Mouse (Mus musculus) B cell, adult 67 days (primary cell): ENCODE data around the gene Ccdc87. TPM values are rescaled to one million over a fixed set of nuclear protein-coding genes. Genes with fewer than 3 reads are reported as not detected.

ENCODE experiments used
- total RNA-seq, 2 experiments: library from RNA; stranded (reverse); gene quantifications; 4 replicates each; pipeline ENCODE4 v1.2.4; 2023

The Ccdc87 gene
- not detected for total RNA-seq

GRCm38 (mm10) chr19:4839149-4839548 lies at the start of gene Ccdc87, which contains the start of gene Ccs:
Gene Ccdc87, plus strand, starts transcription at chr19:4839366.
Gene Ccs, minus strand, starts transcription at chr19:4839332.

GRCm38 (mm10) chr19:4793831-4794422 lies 45.2 kb upstream of the Ccdc87 start, which contains the start of gene Rbm4:
Gene Rbm4, minus strand, starts transcription at chr19:4793901.

GRCm38 (mm10) chr19:4811063-4811908 lies 27.9 kb upstream of the Ccdc87 start, which contains the start of the genes Gm21992 and Rbm14:
Gene Gm21992, minus strand, starts transcription at chr19:4811612.
Gene Rbm14, minus strand, starts transcription at chr19:4811634.

GRCm38 (mm10) chr19:4854552-4855469 lies 15.6 kb downstream of the Ccdc87 start, which contains the start of gene Ctsf:
Gene Ctsf, plus strand, starts transcription at chr19:4855130.

GRCm38 (mm10) chr19:4877785-4878184 lies 38.6 kb downstream of the Ccdc87 start, which contains the start of gene Actn3:
Gene Actn3, minus strand, starts transcription at chr19:4877909.

GRCm38 (mm10) chr19:4878405-4879323 lies 39.5 kb downstream of the Ccdc87 start, which contains the start of gene Zdhhc24:
Gene Zdhhc24, plus strand, starts transcription at chr19:4878668.

Other genes starting within 250 kb of the Ccdc87 start
- under 1 TPM; 0.17 to 0.30 TPM for gene Lrfn4, start 223.7 kb upstream of the Ccdc87 start, total RNA-seq
- 10 to 100 TPM; 53.8 to 58.0 TPM for gene Rce1, start 213.7 kb upstream of the Ccdc87 start, total RNA-seq
- not detected for gene Gm960, start 140.7 kb upstream of the Ccdc87 start, total RNA-seq
- not detected for gene Sptbn2, start 128.2 kb upstream of the Ccdc87 start, total RNA-seq
- gene Rbm4b, start 82.9 kb upstream of the Ccdc87 start, total RNA-seq: 10 to 100 TPM; 27.3 to 27.7 TPM
- gene Rbm4, start 45.5 kb upstream of the Ccdc87 start, total RNA-seq: 10 to 100 TPM; 69.7 to 74.8 TPM
- gene Gm21992, start 27.8 kb upstream of the Ccdc87 start, total RNA-seq: 10 to 100 TPM; 36.7 to 45.2 TPM
- gene Rbm14, start 27.7 kb upstream of the Ccdc87 start, total RNA-seq: 10 to 100 TPM; 63.8 to 98.1 TPM
- 10 to 100 TPM; 23.0 to 24.4 TPM for gene Ccs, start within 50 bp of the Ccdc87 start, total RNA-seq
- under 1 TPM in 1 of 2 experiments, not detected in 1; 0.87 TPM for gene Ctsf, start 15.8 kb downstream of the Ccdc87 start, total RNA-seq
- gene Actn3, start 38.5 kb downstream of the Ccdc87 start, total RNA-seq: not detected
- gene Zdhhc24, start 39.3 kb downstream of the Ccdc87 start, total RNA-seq: 1 to 10 TPM; 7.9 to 9.3 TPM
- 1 to 10 TPM; 4.1 to 4.3 TPM for gene Bbs1, start 67.3 kb downstream of the Ccdc87 start, total RNA-seq
- 10 to 100 TPM; 78.9 to 86.2 TPM for gene Dpp3, start 88.9 kb downstream of the Ccdc87 start, total RNA-seq
- gene Peli3, start 103.8 kb downstream of the Ccdc87 start, total RNA-seq: 1 to 10 TPM; 1.7 to 4.2 TPM
- 10 to 100 TPM; 22.0 to 39.4 TPM for gene Mrpl11, start 122.8 kb downstream of the Ccdc87 start, total RNA-seq
- not detected for gene Npas4, start 150.9 kb downstream of the Ccdc87 start, total RNA-seq
- 1 to 10 TPM; 5.6 to 9.4 TPM for gene Slc29a2, start 184.5 kb downstream of the Ccdc87 start, total RNA-seq
- gene B4gat1, start 199.5 kb downstream of the Ccdc87 start, total RNA-seq: 1 to 10 TPM; 4.8 TPM
- gene AC124502.3, start 199.5 kb downstream of the Ccdc87 start, total RNA-seq: 1 to 10 TPM; 1.2 to 2.8 TPM
- gene Brms1, start 202.0 kb downstream of the Ccdc87 start, total RNA-seq: 10 to 100 TPM; 63.7 to 71.9 TPM
- gene Rin1, start 211.1 kb downstream of the Ccdc87 start, total RNA-seq: 1 to 10 TPM; 2.5 to 5.3 TPM
- gene Cd248, start 228.7 kb downstream of the Ccdc87 start, total RNA-seq: not detected
- gene Tmem151a, start 246.2 kb downstream of the Ccdc87 start, total RNA-seq: not detected
- 10 to 100 TPM; 29.3 to 49.9 TPM for gene Yif1a, start 249.2 kb downstream of the Ccdc87 start, total RNA-seq